Mouse (Mus musculus): Measurements from ENCODE around the gene Cfap161.

Cfap161 gene

GRCm38 (mm10) chr7:83794705-83795104 lies at the start of gene Cfap161:
TSS of gene Cfap161 (minus strand) at chr7:83794880.
- no peak; the same call in 1 of the 2 replicates for ATAC-seq (ENCODE audit: low TSS enrichment)

DNA sequence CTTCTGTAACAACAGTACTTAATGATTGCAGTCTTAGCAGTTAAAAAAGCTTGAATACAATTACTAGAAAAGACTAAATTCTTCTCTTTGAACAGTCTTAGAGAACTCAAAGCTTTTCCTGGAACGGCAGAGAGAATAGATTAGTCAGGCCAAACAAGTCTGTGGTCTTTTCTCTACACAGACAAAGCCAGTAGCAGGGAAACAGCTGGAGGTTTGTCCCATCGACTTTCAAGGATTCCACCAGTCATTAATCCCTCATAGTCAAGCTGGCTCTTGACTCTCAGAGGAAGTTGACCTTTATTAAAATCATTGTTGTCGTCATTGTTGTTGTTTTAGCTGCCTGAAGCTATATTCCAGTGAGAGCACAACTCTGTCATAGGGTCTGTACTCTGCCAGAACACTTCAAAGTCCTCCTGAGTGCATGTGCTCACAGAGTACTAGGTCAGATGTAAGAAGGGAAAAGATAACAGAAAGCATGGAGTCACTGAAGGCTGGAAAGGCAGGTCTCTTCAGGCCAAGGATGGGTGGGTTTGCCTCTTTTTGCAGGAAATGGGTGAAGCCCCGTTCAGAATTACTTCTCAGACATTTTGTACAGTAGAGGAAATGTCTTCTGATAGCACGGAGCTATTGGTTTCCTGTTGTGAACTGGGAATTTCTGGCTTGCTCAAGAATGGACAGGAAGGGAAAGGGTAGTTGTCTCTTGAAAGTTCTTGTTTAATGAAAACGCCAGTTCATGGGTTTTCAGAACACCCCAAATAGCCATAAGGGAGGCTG lies 48.0 kb upstream of the Cfap161 start:
- no peak for ATAC-seq (ENCODE audit: low TSS enrichment)

GRCm38 (mm10) chr7:83840076-83840475 lies 45.4 kb upstream of the Cfap161 start:
- ATAC-seq (ENCODE audit: low TSS enrichment), result no peak

DNA sequence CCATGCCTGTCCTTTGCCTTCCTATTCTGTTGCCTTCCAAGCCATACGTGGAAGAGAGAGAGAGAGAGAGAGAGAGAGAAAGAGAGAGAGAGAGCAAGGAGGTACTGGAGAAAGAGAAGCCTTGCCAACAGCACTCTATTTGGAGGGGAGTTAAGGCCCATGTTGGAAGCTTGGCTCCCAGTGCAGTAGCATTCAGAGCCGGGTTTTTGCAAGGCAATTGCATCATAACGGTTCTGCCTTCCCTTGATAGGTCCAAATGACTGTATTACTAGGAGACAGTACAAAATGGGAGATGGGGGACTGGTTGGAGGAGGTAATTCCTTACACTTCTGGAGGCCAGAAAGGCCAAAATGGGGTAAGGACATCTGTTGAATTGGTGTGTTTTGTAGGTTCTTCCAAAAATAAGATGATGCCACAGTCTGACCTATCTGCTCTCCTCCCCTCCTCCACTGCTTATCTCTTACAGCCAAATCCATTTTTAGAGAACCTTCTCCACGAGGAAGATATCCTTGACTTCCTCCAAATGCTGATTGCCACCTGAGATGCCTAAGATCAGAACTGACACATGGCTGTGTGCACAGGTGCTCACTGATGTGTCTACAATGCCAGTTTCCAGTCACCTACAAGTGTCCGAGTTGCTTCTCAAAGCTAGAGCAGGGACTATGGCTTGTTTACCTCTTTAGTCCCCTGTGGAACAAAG lies 44.0 kb upstream of the Cfap161 start:
- ATAC-seq (ENCODE audit: low TSS enrichment), result no peak; the same call in 1 of the 2 replicates

GRCm38 (mm10) chr7:83829355-83829754 lies 34.7 kb upstream of the Cfap161 start:
- ATAC-seq (ENCODE audit: low TSS enrichment), result no peak

- no peak for ATAC-seq (ENCODE audit: low TSS enrichment)
Measured at GRCm38 (mm10) chr7:83827402-83828076, 32.9 kb upstream of the Cfap161 start.

DNA sequence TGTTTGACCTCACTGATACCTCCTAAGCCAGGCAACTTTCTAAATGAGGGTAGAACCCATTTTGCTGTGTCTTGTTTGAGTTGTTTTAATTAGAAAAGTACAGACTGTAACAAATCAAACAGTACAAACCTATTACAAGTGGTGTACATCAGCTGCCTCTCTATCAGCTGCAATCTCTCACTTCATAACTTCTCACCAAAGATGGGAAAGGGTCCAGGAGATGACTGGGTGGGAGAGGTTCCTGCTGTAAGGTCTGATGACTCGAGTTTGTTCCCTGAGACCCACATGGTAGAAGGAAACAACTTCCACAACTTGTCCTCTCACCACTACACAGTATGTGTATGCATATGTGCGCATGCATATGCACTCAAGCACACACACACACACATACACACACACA lies 32.1 kb upstream of the Cfap161 start:
- no peak for ATAC-seq (ENCODE audit: low TSS enrichment)

DNA sequence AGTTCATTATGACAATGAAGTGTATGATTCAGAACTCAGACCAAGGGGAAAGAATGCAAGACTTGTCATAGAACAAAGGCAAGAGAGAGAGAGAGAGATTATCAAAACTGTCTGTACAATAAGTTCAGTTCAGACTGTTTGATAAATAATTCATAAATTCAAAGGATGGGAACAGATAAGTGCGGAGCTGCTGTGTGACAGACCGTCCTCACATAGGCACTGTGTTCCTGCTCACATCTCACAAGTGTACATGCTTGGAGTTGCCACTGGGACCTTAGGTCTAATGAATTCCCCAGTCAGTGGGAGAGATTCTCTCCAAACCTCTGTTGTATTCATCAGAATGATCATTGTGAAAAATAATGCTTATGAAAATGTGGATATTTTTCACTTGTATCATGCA lies 27.3 kb upstream of the Cfap161 start:
- ATAC-seq (ENCODE audit: low TSS enrichment), result no peak

DNA sequence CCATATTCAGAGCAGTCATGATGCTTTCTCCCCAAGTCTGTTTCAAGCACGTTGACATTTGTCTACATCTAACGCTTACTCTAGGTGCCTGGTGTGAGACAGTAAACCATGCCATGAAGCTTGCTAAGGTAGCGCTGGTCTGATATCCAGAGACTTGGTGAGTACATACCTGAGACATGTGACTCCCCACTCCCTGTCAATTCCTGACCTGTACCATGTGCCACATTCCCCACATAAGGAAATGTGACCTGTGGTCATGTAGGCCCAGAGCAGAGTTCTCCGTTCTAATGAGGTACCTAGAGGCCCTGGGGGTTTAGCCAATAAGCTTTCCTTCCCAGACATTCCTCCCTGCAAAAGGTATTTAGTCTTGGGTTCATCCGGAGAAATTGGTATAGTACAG lies 22.2 kb upstream of the Cfap161 start:
- ATAC-seq (ENCODE audit: low TSS enrichment), result no peak

DNA sequence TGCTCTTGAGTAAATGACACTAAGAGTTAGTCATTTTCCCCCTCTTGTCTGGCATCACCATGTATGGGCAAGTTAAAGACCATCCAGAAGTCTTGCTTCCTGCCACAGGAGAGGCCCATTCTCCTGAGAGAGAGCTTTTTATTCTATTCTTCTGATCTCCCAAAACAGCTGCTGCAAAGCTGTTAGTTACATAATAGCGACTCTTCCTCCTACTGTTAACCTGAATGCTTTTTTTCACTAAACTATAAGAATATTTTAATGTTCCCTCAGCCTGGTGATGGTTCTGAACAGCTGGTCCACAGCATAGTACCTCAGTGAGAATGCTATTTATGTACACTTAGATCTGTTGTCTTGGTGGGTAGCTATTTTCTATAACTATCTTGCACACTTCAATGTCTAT lies 21.0 kb upstream of the Cfap161 start:
- ATAC-seq (ENCODE audit: low TSS enrichment), result peak; percentile 71

- ATAC-seq (ENCODE audit: low TSS enrichment), result no peak
Measured at GRCm38 (mm10) chr7:83813993-83814392, 19.3 kb upstream of the Cfap161 start.

GRCm38 (mm10) chr7:83813465-83813864 lies 18.8 kb upstream of the Cfap161 start:
- ATAC-seq (ENCODE audit: low TSS enrichment), result no peak

- no peak for ATAC-seq (ENCODE audit: low TSS enrichment)
Measured at GRCm38 (mm10) chr7:83813016-83813415, 18.3 kb upstream of the Cfap161 start.

DNA sequence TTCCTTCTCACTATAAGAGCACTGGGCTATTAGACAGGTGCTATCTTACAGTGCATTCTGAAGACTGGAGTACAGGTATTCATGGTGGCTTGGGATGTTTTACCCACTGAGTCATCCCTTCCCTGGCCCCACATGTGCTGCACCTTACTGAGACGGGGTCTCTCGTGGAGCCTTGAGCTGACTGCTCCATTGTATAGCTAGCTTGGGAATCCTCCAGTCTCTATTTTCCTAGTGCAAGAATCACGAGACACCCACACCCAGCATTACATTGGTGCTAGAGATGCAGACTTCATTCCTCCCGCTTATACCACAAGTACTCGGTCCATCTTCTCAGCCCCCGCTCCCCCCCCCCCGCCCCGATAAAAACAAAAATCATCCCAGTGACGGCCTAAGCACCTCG lies 17.9 kb upstream of the Cfap161 start:
- ATAC-seq (ENCODE audit: low TSS enrichment), result no peak

DNA sequence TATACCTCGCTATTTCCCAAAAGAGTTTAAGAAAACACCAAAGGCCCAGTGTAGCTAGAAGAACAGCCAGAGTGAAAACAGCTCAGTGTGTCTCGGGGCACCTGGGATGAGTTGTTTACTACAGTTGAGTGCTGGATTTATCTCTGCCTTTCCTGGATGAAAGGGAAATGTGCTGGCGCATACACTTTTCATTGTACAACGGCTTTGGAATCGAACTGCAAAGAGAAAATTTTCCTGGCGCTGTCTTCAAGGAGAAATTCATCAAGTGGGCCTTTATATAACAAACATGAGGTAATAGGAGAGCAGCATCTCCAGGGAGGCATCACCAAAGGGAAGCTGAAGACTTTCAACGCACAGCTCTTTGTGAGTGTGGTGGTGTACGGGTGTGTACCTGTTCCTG lies 17.2 kb upstream of the Cfap161 start:
- 0 out of 2 replicates have a peak, but pooled peaks have one; percentile 10 for ATAC-seq (ENCODE audit: low TSS enrichment)

DNA sequence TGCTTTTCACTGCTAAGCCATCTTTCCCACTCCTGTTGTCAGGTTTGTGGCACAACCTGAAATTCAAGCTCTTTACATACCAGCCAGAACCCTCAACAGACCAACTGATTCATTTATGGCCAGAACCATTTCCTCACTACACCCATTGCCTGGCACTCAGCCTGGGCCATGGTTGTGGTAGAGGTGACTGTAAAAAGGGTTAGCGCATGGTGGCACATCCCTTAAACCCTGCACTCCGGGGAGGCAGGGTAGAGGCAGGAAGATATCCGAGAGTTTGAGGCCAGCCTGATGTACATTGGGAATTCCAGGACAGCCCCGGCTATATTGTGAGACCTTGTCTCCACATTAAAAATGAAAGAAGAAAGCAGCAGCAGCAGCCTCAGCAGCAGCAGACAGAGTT lies 16.8 kb upstream of the Cfap161 start:
- no peak for ATAC-seq (ENCODE audit: low TSS enrichment)

DNA sequence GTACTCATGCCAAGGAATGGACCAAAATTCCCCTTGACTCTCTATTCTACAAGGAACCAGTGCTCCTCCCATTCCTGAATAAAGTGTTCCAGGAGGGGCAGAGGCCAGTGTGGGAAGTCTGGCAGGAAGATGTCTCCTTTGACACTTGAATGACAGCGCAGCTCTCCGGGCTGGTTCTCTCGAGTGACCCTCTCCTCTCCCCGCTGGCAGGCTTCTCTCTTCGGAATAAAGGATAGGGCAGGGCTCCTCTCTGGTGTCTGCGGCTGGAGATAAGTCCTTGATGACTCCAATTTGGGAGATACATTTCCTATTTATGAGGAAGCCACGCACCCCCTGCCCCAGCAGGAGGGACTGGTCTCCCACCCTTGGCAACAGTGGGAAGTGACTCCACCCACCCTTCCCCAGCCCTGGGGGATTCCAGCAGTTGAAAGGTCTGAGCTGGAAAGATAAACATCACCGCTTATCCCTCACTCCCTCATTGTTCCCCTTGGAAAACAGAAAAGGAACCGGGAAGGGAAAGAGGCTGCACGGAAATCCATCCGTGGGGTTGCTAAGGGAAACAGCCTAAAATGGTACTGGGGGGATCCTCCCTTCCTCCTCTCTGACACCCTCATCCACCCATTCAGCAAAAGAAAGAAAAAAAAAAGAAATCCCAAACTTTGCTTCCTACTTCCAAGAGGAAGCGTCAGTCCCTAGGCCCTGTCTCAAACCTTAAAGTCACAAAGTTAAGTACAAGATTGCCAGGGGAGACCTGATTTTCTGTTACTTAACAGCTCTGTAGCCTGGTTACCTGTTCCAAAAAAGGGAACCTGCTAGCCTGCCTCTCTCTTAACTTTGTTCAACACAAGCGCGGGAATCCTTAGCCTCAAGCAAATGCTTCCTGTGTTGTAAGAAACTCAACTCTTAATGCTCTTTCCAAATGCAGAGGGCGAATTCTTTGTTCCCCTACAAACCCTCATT lies 15.7 kb upstream of the Cfap161 start:
- no peak for ATAC-seq (ENCODE audit: low TSS enrichment)

DNA sequence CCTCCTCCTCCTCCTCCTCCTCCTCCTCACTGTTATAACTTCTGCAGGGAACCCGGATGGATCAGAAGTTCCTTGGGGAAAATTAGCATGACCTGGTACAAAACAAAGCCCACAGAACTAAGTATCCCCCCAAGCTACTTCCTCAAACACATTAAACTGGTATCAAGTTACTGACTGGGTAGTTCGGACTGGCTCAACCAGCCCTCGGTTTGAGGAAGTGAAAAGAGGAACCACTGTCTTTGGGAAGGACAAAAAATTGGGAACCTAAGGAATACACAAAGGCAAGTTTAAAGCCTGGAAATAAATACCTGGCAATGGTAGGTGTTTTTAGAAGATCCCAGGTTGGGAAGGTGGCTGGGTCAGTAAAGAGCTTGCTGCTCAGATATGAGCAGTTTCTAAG lies 15.0 kb upstream of the Cfap161 start:
- ATAC-seq (ENCODE audit: low TSS enrichment), result no peak

- ATAC-seq (ENCODE audit: low TSS enrichment), result peak; percentile 76
Measured at GRCm38 (mm10) chr7:83809060-83809459, 14.4 kb upstream of the Cfap161 start.

GRCm38 (mm10) chr7:83806934-83807333 lies 12.3 kb upstream of the Cfap161 start:
- ATAC-seq (ENCODE audit: low TSS enrichment), result no peak

DNA sequence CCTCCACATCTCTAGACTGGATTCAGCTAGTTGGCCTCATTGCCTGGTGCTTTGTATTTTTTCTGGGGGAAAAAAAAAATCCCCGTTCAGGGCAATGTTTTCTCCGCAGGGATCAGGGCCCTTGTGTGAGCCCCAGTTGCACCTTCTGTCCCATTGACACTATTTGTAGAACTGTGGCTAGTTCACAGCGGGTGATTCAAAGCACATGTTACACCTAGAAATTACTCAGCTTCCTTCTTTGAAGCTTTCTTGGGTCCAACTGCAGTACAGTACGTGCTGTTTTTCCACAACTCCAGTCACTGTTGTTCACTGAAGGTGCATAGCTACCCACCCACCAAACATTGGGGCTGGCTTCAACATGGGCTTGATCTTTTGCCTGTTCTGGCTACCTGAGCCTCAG lies 9.1 kb upstream of the Cfap161 start:
- no peak for ATAC-seq (ENCODE audit: low TSS enrichment)

- ATAC-seq (ENCODE audit: low TSS enrichment), result peak; percentile 74
Measured at GRCm38 (mm10) chr7:83802509-83802908, 7.8 kb upstream of the Cfap161 start.
